Mouse (Mus musculus) ES-E14 (cell line): ENCODE measurements at regions not wholly inside any gene's neighbourhood (a gene's known extent, or its start where the extent isn't known, plus 50 kb on each side); places are given as distances from the start of the nearest gene placed in this dataset.

Experiments used
- MAFK ChIP-seq: IDR thresholded peaks from 2 replicates; pipeline ENCODE4 v1.6.1; 2014; ENCODE audit warnings: mild to moderate bottlenecking, low read depth, low read length, inconsistent platforms; ENCODE audit not compliant: insufficient read depth
- ZC3H11A ChIP-seq: IDR thresholded peaks from 2 replicates; pipeline ENCODE4 v1.6.1; 2012; ENCODE audit warnings: low read depth, mild to moderate bottlenecking, inconsistent platforms, low read length, borderline replicate concordance
- ZNF384 ChIP-seq: IDR thresholded peaks from 2 replicates; pipeline ENCODE4 v1.6.1; 2012; ENCODE audit warnings: low read depth, low read length, inconsistent platforms

GRCm38 (mm10) chr11:64135766-64136165 lies 56.5 kb upstream of the Cox10 start:
- no peak for TF ChIP-seq ZNF384
- no peak for TF ChIP-seq MAFK
- TF ChIP-seq ZC3H11A: no peak
